Mouse (Mus musculus) stomach, embryonic 15.5 days (tissue): ENCODE data around the gene Reep3. TPM values are rescaled to one million over a fixed set of nuclear protein-coding genes. Genes with fewer than 3 reads are reported as not detected.

ENCODE experiments used
- ATAC-seq: fragments of 200-750 bp; cut with Nextera tagmentation; 2 replicates; pipeline ENCODE4 v1.8.0; 2017; ENCODE audit warnings: low read depth, moderate number of reproducible peaks, moderate TSS enrichment; ENCODE audit not compliant: insufficient read depth, low FRiP score
- H3K27ac ChIP-seq: fragments of 300-500 bp; sonication (generic); 2 replicates; pipeline ENCODE4 v1.5.1; 2015; ENCODE audit warnings: mild to moderate bottlenecking, inconsistent platforms
- H3K27me3 ChIP-seq: fragments of 300-500 bp; sonication (generic); replicated peaks from 2 replicates; pipeline ENCODE4 v1.6.1; 2015; ENCODE audit warnings: inconsistent platforms
- H3K36me3 ChIP-seq: fragments of 300-500 bp; sonication (generic); 2 replicates; pipeline ENCODE4 v1.6.1; 2015; ENCODE audit warnings: inconsistent platforms
- H3K4me1 ChIP-seq: fragments of 300-500 bp; sonication (generic); 2 replicates; pipeline ENCODE4 v1.6.1; 2015; ENCODE audit warnings: inconsistent platforms
- H3K4me2 ChIP-seq: fragments of 300-500 bp; sonication (generic); 2 replicates; pipeline ENCODE4 v1.6.1; 2015; ENCODE audit warnings: mild to moderate bottlenecking, inconsistent platforms
- H3K4me3 ChIP-seq: fragments of 300-500 bp; sonication (generic); replicated peaks from 2 replicates; pipeline ENCODE4 v1.5.1; 2015; ENCODE audit warnings: inconsistent platforms
- H3K9ac ChIP-seq: fragments of 300-500 bp; sonication (generic); 2 replicates; pipeline ENCODE4 v1.6.1; 2015; ENCODE audit warnings: inconsistent platforms
- H3K9me3 ChIP-seq: fragments of 300-500 bp; sonication (generic); 2 replicates; pipeline ENCODE4 v1.6.1; 2016; ENCODE audit warnings: inconsistent platforms
- WGBS: fragments of 180-500 bp; shearing (Covaris S2); methylation state at CpG from one replicate; pipeline ENCODE4 v1.1.7; 2015; 5-methylcytosine and 5-hydroxymethylcytosine counted together
- polyA plus RNA-seq: library from polyadenylated mRNA; unstranded; fragments of >200 nt; fragmentation: Nextera tagmentation; extraction: Ambion mirVana; gene quantifications from 2 replicates; pipeline ENCODE4 v1.2.1, GENCODE M21; 2015

Gene Reep3
- polyA plus RNA-seq, 1 experiment from 2014 or later = 47.6 TPM

DNA sequence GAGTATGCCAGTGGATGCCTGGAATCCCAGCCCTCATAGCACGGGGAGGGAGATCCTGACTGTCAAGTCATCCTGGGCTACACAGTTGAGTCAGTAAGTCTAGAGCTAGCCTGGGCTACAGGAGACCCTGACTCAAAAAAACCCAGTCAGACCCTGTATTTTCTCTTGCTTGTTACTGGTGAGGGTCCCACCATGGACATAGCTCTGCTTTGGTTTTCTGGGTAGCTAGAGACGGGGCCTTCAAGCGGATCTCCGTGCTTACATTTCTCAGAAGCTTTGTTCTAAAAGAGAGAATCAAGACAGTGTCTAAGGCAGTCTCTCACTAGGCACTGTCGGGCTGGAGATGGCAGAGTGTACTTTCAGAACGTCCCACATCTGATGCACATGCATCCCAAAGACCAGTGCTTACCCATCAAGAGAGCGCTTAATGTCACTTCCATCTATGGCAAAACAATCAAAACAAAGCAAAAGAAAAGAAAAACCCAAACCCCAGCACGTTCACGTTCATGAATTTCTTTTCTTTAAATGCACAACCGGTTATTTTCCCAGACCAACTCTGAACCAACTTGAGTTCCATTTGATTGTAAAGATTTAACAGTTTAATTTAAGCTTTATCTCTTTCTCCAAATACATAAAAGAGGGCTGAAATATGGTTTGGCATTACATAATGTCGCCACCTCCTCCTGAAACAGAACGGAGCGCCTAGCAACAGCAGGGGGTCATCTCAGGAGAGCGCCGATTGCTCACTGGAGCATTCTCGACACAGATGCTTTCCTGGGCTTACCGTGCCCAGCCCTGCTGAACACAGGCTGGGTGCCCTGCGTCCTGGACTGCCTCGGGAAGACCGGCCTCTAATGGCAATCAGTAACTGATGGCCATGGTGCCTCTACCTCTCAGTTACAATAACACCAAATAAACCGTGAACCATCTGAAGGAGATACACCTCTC, 20.5 kb downstream of the Reep3 start:
- Histone ChIP-seq H3K27ac (no peak overlapping the region), H3K4me1 (peaks cover under 1% of the 10 kb centered on the region; the same call in 1 of the 2 replicates), H3K4me3 (no peak overlapping the region), H3K36me3 (no peaks in the 10 kb centered on the region), H3K27me3 (no peaks in the 10 kb centered on the region), H3K9me3 (no peaks in the 10 kb centered on the region), H3K4me2 (no peak overlapping the region), H3K9ac (no peak overlapping the region)
- WGBS = 74% methylated on average over 21 of the region's 21 CpGs
- no peak for ATAC-seq

GRCm38 (mm10) chr10:67073577-67073976, 23.2 kb downstream of the Reep3 start:
- 95% methylated on average over 8 of the region's 8 CpGs for WGBS
- Histone ChIP-seq H3K36me3 (no peaks in the 10 kb centered on the region), H3K4me3 (no peak overlapping the region), H3K4me2 (no peak overlapping the region), H3K27me3 (no peaks in the 10 kb centered on the region), H3K9me3 (no peaks in the 10 kb centered on the region), H3K9ac (no peak overlapping the region), H3K4me1 (no peaks in the 10 kb centered on the region; the same call in 1 of the 2 replicates), H3K27ac (no peak overlapping the region)
- no peak for ATAC-seq

DNA sequence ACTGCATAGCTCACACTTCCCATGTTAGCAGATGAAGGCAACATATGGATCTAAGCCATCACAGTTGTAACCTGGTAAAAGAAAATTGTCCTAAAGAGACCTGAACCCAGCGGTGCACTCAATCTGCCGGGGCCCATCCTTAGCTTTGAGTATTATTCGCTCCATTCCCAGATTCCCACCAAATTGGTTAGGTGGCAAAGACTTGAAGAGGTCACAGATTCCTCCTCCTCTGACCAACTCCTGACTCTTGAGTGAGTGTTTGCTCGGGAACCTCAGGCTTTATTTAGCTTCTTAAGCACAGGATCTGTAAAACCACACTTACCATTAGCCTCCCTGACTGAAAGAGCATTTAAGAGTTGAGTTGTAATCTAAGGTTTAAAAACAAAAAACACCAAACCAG, 24.1 kb downstream of the Reep3 start:
- 88% methylated on average over 4 of the region's 4 CpGs for WGBS

DNA sequence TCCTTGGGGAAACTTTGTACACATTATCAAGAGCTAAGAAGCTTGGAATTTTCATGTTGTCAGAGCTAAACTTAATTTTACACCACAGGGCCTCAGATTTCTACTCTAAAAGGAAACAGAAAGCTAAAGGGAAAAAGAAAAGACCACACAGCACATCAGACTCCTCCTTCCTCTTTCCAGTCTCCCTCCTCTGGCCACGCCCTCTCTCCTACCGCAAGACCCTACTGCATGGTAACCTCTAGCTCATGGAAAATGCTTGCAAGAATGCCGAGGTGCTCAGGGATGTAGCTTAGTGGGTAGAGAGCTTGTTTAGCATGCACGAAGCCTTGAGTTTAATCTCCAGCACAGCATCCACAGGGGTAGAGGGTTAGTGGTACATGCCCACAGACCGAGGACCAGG, 24.9 kb downstream of the Reep3 start:
- no peak overlapping the region for H3K27ac ChIP-seq
- H3K9ac ChIP-seq = no peak overlapping the region
- no peak for ATAC-seq
- no peaks in the 10 kb centered on the region; the same call in 1 of the 2 replicates for H3K4me1 ChIP-seq
- no peak overlapping the region for H3K4me2 ChIP-seq
- no peaks in the 10 kb centered on the region for H3K27me3 ChIP-seq
- H3K9me3 ChIP-seq = no peaks in the 10 kb centered on the region
- WGBS = 74% methylated on average over 5 of the region's 5 CpGs
- H3K4me3 ChIP-seq = no peak overlapping the region
- no peaks in the 10 kb centered on the region for H3K36me3 ChIP-seq

More for the DNA sequence above, 24.1 kb downstream of the Reep3 start:
- no peaks in the 10 kb centered on the region for H3K27me3 ChIP-seq
- no peak overlapping the region for H3K4me2 ChIP-seq
- no peaks in the 10 kb centered on the region for H3K9me3 ChIP-seq
- H3K4me3 ChIP-seq = no peak overlapping the region
- no peaks in the 10 kb centered on the region for H3K36me3 ChIP-seq
- H3K4me1 ChIP-seq = no peaks in the 10 kb centered on the region; the same call in 1 of the 2 replicates
- no peak overlapping the region for H3K27ac ChIP-seq
- no peak for ATAC-seq
- H3K9ac ChIP-seq = no peak overlapping the region

- H3K27me3 ChIP-seq = no peaks in the 10 kb centered on the region
- H3K36me3 ChIP-seq = no peaks in the 10 kb centered on the region
- no peak overlapping the region for H3K27ac ChIP-seq
- H3K4me2 ChIP-seq = no peak overlapping the region
- no peak overlapping the region for H3K9ac ChIP-seq
- no peaks in the 10 kb centered on the region; the same call in 1 of the 2 replicates for H3K4me1 ChIP-seq
- no peaks in the 10 kb centered on the region for H3K9me3 ChIP-seq
- no peak overlapping the region for H3K4me3 ChIP-seq
- no peak for ATAC-seq
- WGBS = 64% methylated on average over 4 of the region's 4 CpGs
These were observed 25.4 kb downstream of the Reep3 start for GRCm38 (mm10) chr10:67071389-67071788.

- Histone ChIP-seq H3K4me3 (no peak overlapping the region), H3K9me3 (no peaks in the 10 kb centered on the region), H3K4me2 (no peak overlapping the region), H3K27ac (no peak overlapping the region), H3K9ac (no peak overlapping the region), H3K4me1 (no peaks in the 10 kb centered on the region), H3K36me3 (no peaks in the 10 kb centered on the region), H3K27me3 (no peaks in the 10 kb centered on the region)
- WGBS = 84% methylated on average over 10 of the region's 10 CpGs
- ATAC-seq = no peak
These were observed 27.7 kb downstream of the Reep3 start for GRCm38 (mm10) chr10:67069013-67069412.

DNA sequence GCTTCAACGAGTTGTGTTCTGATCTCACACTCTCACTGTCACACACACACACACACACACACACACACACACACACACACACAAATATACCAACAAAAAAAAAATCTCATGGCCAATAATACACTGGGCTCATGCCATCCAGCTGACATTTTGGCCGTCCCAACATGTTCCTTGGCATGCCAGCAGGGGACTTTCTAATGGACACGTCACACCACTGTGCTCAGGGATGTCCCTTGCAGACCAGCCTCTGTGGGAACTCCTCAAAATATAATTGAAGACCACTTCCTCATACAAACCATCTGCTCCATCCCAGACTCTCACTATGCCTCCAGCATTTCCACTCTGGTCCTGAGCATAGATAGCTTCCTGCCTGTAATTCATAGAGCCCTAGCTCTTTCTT, 30.3 kb downstream of the Reep3 start:
- no peak for ATAC-seq
- Histone ChIP-seq H3K36me3 (no peaks in the 10 kb centered on the region), H3K9ac (no peak overlapping the region), H3K4me2 (no peak overlapping the region), H3K4me3 (no peak overlapping the region), H3K27ac (no peak overlapping the region), H3K9me3 (no peaks in the 10 kb centered on the region), H3K4me1 (no peaks in the 10 kb centered on the region), H3K27me3 (no peaks in the 10 kb centered on the region)
- 84% methylated on average over 3 of the region's 3 CpGs for WGBS

GRCm38 (mm10) chr10:67065927-67066326, 30.8 kb downstream of the Reep3 start:
- 72% methylated on average over 5 of the region's 5 CpGs for WGBS
- H3K27ac ChIP-seq = no peak overlapping the region
- H3K4me1 ChIP-seq = no peaks in the 10 kb centered on the region
- no peaks in the 10 kb centered on the region for H3K27me3 ChIP-seq
- no peak overlapping the region for H3K4me2 ChIP-seq
- no peak overlapping the region for H3K4me3 ChIP-seq
- H3K36me3 ChIP-seq = no peaks in the 10 kb centered on the region
- no peak overlapping the region for H3K9ac ChIP-seq
- ATAC-seq = no peak
- H3K9me3 ChIP-seq = no peaks in the 10 kb centered on the region

GRCm38 (mm10) chr10:67065277-67065887, 31.4 kb downstream of the Reep3 start:
- Histone ChIP-seq H3K9me3 (no peaks in the 10 kb centered on the region), H3K27ac (no peak overlapping the region), H3K4me1 (no peaks in the 10 kb centered on the region), H3K27me3 (no peaks in the 10 kb centered on the region), H3K4me2 (no peak overlapping the region), H3K4me3 (no peak overlapping the region), H3K36me3 (no peaks in the 10 kb centered on the region), H3K9ac (no peak overlapping the region)
- ATAC-seq = no peak
- 54% methylated on average over 7 of the region's 7 CpGs for WGBS

DNA sequence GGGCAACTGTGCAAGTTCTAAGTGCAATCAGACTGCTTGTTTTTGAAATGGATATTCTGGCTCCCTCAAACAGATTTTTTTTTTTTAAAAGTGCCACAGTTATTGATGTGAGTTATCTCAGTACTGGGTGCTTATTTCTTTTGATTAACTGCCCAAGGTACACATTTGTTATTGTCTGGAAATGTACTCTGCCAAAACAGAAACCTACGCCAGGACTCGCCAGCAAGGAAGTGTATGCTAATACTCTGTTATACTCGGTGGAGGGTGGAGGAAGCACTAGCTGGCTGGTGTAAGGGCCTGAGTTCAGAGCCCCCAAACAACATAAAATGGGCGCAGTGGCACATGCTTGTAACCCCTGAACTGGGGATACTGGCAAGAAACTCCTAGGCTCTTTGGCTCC, 34.9 kb downstream of the Reep3 start:
- 0 out of 2 replicates have a peak, but pooled peaks cover 3% of the 10 kb centered on the region for H3K4me1 ChIP-seq
- H3K4me3 ChIP-seq = no peak overlapping the region
- no peaks in the 10 kb centered on the region for H3K36me3 ChIP-seq
- no peaks in the 10 kb centered on the region for H3K9me3 ChIP-seq
- WGBS = 27% methylated on average over 4 of the region's 4 CpGs
- no peak overlapping the region for H3K9ac ChIP-seq
- 0 out of 2 replicates have a peak overlapping the region, but pooled peaks have one; percentile 17 for H3K27ac ChIP-seq
- H3K27me3 ChIP-seq = no peaks in the 10 kb centered on the region
- H3K4me2 ChIP-seq = no peak overlapping the region
- ATAC-seq = no peak

GRCm38 (mm10) chr10:67061367-67061801, 35.4 kb downstream of the Reep3 start:
- no peak overlapping the region for H3K4me2 ChIP-seq
- H3K27ac ChIP-seq = peak overlapping the region; percentile 49
- 0 out of 2 replicates have a peak, but pooled peaks cover 8% of the 10 kb centered on the region for H3K4me1 ChIP-seq
- H3K36me3 ChIP-seq = no peaks in the 10 kb centered on the region
- no peak for ATAC-seq
- H3K9ac ChIP-seq = no peak overlapping the region
- 51% methylated on average over 10 of the region's 10 CpGs for WGBS
- no peaks in the 10 kb centered on the region for H3K9me3 ChIP-seq
- no peaks in the 10 kb centered on the region for H3K27me3 ChIP-seq
- H3K4me3 ChIP-seq = no peak overlapping the region

DNA sequence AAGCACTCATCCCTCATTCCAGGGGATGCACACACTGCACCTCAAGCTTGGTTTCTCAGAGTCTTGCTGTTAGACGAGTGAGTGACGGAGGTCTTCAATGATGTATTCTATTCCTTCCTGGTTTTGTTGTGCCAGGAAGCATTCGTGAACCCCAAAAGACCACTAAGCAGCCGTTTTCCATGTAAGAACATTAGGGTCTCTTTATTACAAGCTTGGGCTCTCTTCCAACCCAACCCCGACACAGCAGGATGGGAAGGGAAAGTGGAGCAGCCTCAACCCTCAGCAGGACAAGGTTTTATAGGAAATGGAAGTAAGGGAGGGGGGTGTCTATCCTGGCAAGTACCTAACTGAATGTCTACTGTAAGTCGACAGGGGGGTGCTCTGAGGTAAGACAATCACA, 38.0 kb downstream of the Reep3 start:
- Histone ChIP-seq H3K9me3 (no peaks in the 10 kb centered on the region), H3K4me1 (peaks cover 15% of the 10 kb centered on the region), H3K4me3 (no peak overlapping the region), H3K4me2 (no peak overlapping the region), H3K9ac (no peak overlapping the region), H3K27me3 (no peaks in the 10 kb centered on the region), H3K36me3 (no peaks in the 10 kb centered on the region), H3K27ac (peak overlapping the region; percentile 33; the same call in 1 of the 2 replicates)
- 66% methylated on average over 6 of the region's 6 CpGs for WGBS
- no peak for ATAC-seq
